Mouse (Mus musculus) bone marrow macrophage, adult 2 months (primary cell): ENCODE measurements around the gene Dysf.

Experiments
- CTCF ChIP-seq: IDR thresholded peaks from 2 replicates; pipeline ENCODE4 v1.5.1; 2012; ENCODE audit warnings: low read depth, mild to moderate bottlenecking, low read length, moderate library complexity
- POLR2A ChIP-seq: IDR thresholded peaks from 2 replicates; pipeline ENCODE4 v1.6.1; 2012; ENCODE audit warnings: mild to moderate bottlenecking, low read depth, low read length, borderline replicate concordance

GRCm38 (mm10) chr6:83987642-83988041 lies 20.7 kb upstream of the Dysf start:
- TF ChIP-seq POLR2A (no peak), CTCF (no peak)
